Mouse (Mus musculus): Measurements from ENCODE around the gene Rasl11b. TPM values are rescaled to one million over a fixed set of nuclear protein-coding genes. Genes with fewer than 3 reads are reported as not detected.
A peak's percentile ranks its signal among the peaks of the same experiment; 100 is the strongest.

Rasl11b gene
- total and polyA plus RNA-seq, 3 experiments: 27.8 to 31.3 (median 28.9) TPM

DNA sequence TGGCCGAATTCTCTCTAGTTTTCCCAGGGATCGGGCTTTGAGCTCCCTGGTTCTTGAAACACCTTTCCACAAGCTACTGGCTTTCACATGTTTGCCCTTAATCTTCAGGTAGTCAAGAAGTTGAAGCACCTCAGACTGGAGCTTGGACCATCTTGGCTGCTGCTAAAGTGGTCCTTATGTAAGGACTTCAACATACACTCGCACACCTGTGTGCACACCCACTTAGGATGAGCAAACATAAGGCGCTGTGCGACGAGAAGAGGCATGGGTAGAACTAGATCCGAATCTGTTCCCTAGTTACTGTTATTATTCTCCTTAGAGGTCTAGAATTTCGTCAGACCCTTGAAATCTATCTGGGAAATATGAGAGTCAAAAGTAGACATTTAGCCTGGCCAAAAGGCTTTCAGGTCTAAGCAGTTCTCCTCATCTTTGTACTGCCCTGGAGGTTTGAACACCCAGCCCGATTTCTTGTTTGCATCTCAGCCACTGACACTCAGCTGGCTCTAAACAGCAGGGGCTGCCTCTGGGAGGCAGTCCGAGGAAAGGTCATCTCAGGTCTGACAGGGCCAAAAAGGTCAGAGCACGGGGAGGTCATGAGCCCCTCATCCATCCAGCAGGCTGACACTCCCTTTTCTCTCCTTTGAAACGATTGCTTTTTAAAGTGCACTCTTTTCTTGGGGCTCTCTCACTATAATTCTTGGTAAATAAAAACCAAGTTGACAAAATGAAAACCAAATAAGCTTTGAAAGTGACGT is 46.0 kb downstream of the Rasl11b start:
- H3K27me3 ChIP-seq (ENCODE audit: control insufficient read depth, insufficient read depth, low read length): no peaks in the 10 kb centered on the region
- intact Hi-C loops (cut with DNase I): no loop called here
- no peak overlapping the region for H3K4me3 ChIP-seq
- H3K27ac ChIP-seq: no peak overlapping the region
- H3K4me1 ChIP-seq (ENCODE audit: control insufficient read depth, insufficient read depth, low read length): peaks cover 3% of the 10 kb centered on the region; the same call in 1 of the 2 replicates
- no peak for DNase-seq
- H3K36me3 ChIP-seq (ENCODE audit: control insufficient read depth, insufficient read depth, low read length): 0 out of 2 replicates have a peak, but pooled peaks cover under 1% of the 10 kb centered on the region
- no peak for TF ChIP-seq EP300 (IDR thresholded peaks at IDR 0.05; ENCODE audit: insufficient read depth, low read depth, low read length)
- TF ChIP-seq CTCF (IDR thresholded peaks at IDR 0.05): no peak
- TF ChIP-seq POLR2A (IDR thresholded peaks at IDR 0.05; ENCODE audit: insufficient read depth, low read depth, low read length): no peak
- no peaks in the 10 kb centered on the region for H3K79me2 ChIP-seq (replicated peaks; ENCODE audit: control insufficient read depth, insufficient read depth, low read length)
- no peak overlapping the region for H3K9ac ChIP-seq (ENCODE audit: low read depth, low read length)
- WGBS: 83% methylated on average over 13 of the region's 13 CpGs

DNA sequence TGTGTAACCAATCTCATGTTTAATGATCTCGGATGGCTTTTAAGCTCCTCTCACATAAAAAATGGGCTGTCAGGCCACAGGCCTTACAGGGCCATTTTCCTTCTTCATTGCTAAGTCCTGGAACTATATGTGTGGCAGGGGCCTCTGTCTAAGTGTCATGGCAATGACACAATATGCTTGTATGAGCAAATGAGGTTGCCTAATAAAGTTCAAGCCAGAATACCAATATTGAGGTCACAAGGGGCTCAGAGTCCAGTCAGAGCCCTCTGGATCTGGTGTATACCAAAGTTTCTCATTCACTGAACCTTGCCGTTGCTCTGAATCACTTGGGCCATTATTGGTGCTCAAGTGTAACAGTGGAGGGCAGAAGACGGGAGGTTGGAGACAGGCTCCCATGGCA is 47.6 kb downstream of the Rasl11b start:
- H3K9ac ChIP-seq (ENCODE audit: low read depth, low read length): no peak overlapping the region
- H3K27ac ChIP-seq: no peak overlapping the region
- H3K36me3 ChIP-seq (ENCODE audit: control insufficient read depth, insufficient read depth, low read length): 0 out of 2 replicates have a peak, but pooled peaks cover 2% of the 10 kb centered on the region
- H3K27me3 ChIP-seq (ENCODE audit: control insufficient read depth, insufficient read depth, low read length): no peaks in the 10 kb centered on the region
- DNase-seq: no peak
- 69% methylated on average over 3 of the region's 3 CpGs for WGBS
- peaks cover 7% of the 10 kb centered on the region; the same call in 1 of the 2 replicates for H3K4me1 ChIP-seq (ENCODE audit: control insufficient read depth, insufficient read depth, low read length)
- H3K79me2 ChIP-seq (replicated peaks; ENCODE audit: control insufficient read depth, insufficient read depth, low read length): no peaks in the 10 kb centered on the region
- TF ChIP-seq EP300 (IDR thresholded peaks at IDR 0.05; ENCODE audit: insufficient read depth, low read depth, low read length): no peak
- no peak overlapping the region for H3K4me3 ChIP-seq
- intact Hi-C loops (cut with DNase I): no loop called here

DNA sequence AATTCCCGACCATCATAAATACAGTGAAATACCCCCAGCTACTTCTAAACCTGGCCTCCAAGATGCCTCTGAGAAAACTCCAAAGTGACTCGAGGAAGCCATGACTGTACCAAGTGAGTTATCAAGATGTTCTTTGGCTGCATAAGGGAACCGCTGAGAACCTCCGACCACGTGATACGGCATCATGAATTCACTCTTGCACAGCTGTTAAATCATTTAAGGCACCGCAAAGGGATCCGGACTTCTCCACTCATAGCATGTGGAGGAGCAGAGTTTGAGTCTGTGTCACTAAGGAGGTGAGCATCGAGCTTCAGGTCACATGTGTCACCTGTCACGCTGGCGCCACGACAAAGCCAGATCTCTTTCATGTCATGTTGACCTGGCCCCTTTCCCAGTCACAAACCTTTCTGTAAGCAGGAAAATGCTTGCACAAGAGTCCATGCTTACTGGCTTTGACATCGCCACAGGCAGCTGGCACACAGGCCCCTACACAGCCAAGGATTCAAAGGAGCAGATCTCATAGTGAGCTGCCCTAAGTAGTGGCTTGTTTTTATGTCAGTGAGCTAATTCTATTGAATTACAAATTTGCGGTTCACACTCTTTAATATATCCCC is 49.4 kb downstream of the Rasl11b start:
- no peak for TF ChIP-seq CTCF (IDR thresholded peaks at IDR 0.05)
- Histone ChIP-seq H3K4me3 (no peak overlapping the region), H3K79me2 (replicated peaks; ENCODE audit: control insufficient read depth, insufficient read depth, low read length) (no peaks in the 10 kb centered on the region), H3K27me3 (ENCODE audit: control insufficient read depth, insufficient read depth, low read length) (no peaks in the 10 kb centered on the region), H3K36me3 (ENCODE audit: control insufficient read depth, insufficient read depth, low read length) (0 out of 2 replicates have a peak, but pooled peaks cover 2% of the 10 kb centered on the region), H3K9ac (ENCODE audit: low read depth, low read length) (no peak overlapping the region), H3K4me1 (ENCODE audit: control insufficient read depth, insufficient read depth, low read length) (peaks cover 7% of the 10 kb centered on the region; the same call in 1 of the 2 replicates), H3K27ac (no peak overlapping the region)
- intact Hi-C loops (cut with DNase I): no loop called here
- WGBS: 79% methylated on average over 14 of the region's 14 CpGs
- DNase-seq: no peak

DNA sequence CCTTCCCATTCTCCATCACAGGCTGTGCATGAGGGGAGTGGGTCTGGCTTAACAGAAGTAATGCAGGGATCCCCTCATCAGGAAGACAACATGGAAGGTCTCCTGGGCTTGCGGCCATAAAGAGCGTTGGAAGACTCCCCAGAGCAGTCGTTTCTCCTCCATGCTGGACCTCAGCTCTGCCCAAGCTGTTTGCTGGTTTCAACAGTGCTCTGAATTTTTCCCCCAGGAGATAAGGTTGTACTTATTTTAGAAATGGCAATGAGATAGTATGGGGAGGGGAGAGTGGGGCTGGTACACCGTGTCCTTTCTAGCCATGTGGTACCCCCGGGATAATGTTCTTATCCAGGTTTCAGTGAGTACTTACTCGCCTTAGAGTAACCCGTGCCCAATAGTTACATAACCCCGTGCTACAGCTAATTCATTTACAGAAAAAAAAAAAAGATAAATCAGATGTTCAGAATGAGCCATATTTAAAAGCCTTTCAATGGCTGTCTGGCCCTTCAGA is 50.6 kb downstream of the Rasl11b start:
- H3K27me3 ChIP-seq (ENCODE audit: control insufficient read depth, insufficient read depth, low read length): no peaks in the 10 kb centered on the region
- TF ChIP-seq EP300 (IDR thresholded peaks at IDR 0.05; ENCODE audit: insufficient read depth, low read depth, low read length) (peak; percentile 89), CTCF (IDR thresholded peaks at IDR 0.05) (no peak)
- no peak overlapping the region for H3K9ac ChIP-seq (ENCODE audit: low read depth, low read length)
- DNase-seq: no peak
- 49% methylated on average over 8 of the region's 8 CpGs for WGBS
- H3K4me3 ChIP-seq: no peak overlapping the region
- H3K4me1 ChIP-seq (ENCODE audit: control insufficient read depth, insufficient read depth, low read length): peaks cover 7% of the 10 kb centered on the region; the same call in 1 of the 2 replicates
- peak overlapping the region; percentile 28; the same call in 1 of the 2 replicates for H3K27ac ChIP-seq
- H3K79me2 ChIP-seq (replicated peaks; ENCODE audit: control insufficient read depth, insufficient read depth, low read length): no peaks in the 10 kb centered on the region
- 0 out of 2 replicates have a peak, but pooled peaks cover 2% of the 10 kb centered on the region for H3K36me3 ChIP-seq (ENCODE audit: control insufficient read depth, insufficient read depth, low read length)
- intact Hi-C loops (cut with DNase I): no loop called here

DNA sequence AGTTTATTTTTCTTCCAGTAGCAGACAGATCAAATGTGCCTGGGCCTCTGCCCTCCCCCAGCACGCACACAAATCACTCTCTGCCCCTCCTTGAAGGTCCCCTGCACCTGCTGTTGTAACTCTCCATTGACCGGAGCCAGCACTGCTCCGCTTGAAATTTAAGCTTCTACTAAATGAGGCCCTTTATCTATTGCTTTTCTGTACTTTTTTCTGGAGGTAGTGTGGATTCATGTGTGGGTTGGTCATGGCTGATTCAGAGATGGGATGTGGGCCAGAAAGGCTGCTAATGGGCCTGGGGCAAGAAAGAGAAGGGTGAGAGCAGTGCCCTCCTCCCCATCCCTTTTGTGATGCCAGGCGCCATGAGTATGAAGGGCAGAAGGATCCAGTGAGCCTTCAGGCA is 51.4 kb downstream of the Rasl11b start:
- WGBS: 90% methylated on average over 4 of the region's 4 CpGs
- Histone ChIP-seq H3K27ac (no peak overlapping the region; the same call in 1 of the 2 replicates), H3K4me1 (ENCODE audit: control insufficient read depth, insufficient read depth, low read length) (peaks cover 7% of the 10 kb centered on the region; the same call in 1 of the 2 replicates), H3K4me3 (no peak overlapping the region), H3K79me2 (replicated peaks; ENCODE audit: control insufficient read depth, insufficient read depth, low read length) (no peaks in the 10 kb centered on the region), H3K9ac (ENCODE audit: low read depth, low read length) (no peak overlapping the region), H3K27me3 (ENCODE audit: control insufficient read depth, insufficient read depth, low read length) (no peaks in the 10 kb centered on the region), H3K36me3 (ENCODE audit: control insufficient read depth, insufficient read depth, low read length) (0 out of 2 replicates have a peak, but pooled peaks cover 2% of the 10 kb centered on the region)
- DNase-seq: no peak
- TF ChIP-seq POLR2A (IDR thresholded peaks at IDR 0.05; ENCODE audit: insufficient read depth, low read depth, low read length) (no peak), EP300 (IDR thresholded peaks at IDR 0.05; ENCODE audit: insufficient read depth, low read depth, low read length) (no peak), CTCF (IDR thresholded peaks at IDR 0.05) (no peak)
- intact Hi-C loops (cut with DNase I): no loop called here

DNA sequence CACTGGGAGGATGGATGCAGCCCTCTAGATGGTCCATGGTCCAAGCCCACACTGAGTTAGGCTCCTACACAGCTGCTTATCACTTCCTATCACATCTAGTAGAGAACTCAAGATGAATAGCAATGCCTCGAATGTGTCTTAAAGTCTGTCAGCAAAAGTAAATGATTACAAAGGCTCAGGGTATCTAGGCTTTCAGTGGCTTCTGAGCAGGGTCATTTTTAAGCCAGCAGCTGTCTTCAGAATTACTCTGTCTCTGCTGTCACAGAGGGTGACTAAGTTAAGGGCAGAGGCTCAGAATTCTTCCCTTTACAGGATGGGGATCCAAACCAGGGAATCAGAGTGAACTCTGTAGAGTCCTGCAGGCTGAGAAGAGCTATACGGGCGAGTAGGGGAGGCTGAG is 51.9 kb downstream of the Rasl11b start:
- WGBS: 80% methylated on average over 3 of the region's 3 CpGs
- no peak overlapping the region for H3K4me3 ChIP-seq
- peaks cover 7% of the 10 kb centered on the region; the same call in 1 of the 2 replicates for H3K4me1 ChIP-seq (ENCODE audit: control insufficient read depth, insufficient read depth, low read length)
- intact Hi-C loops (cut with DNase I): no loop called here
- H3K27me3 ChIP-seq (ENCODE audit: control insufficient read depth, insufficient read depth, low read length): no peaks in the 10 kb centered on the region
- H3K27ac ChIP-seq: no peak overlapping the region
- 0 out of 2 replicates have a peak, but pooled peaks cover 2% of the 10 kb centered on the region for H3K36me3 ChIP-seq (ENCODE audit: control insufficient read depth, insufficient read depth, low read length)
- DNase-seq: no peak
- H3K79me2 ChIP-seq (replicated peaks; ENCODE audit: control insufficient read depth, insufficient read depth, low read length): no peaks in the 10 kb centered on the region
- H3K9ac ChIP-seq (ENCODE audit: low read depth, low read length): no peak overlapping the region
- TF ChIP-seq POLR2A (IDR thresholded peaks at IDR 0.05; ENCODE audit: insufficient read depth, low read depth, low read length) (no peak), EP300 (IDR thresholded peaks at IDR 0.05; ENCODE audit: insufficient read depth, low read depth, low read length) (no peak), CTCF (IDR thresholded peaks at IDR 0.05) (no peak)

Other genes starting within 250 kb of the Rasl11b start
- gene Usp46, start 126.9 kb upstream of the Rasl11b start, total RNA-seq (2021): 10 to 100 TPM; 35.8 to 37.1 TPM
- 6.4 and 15.8 TPM in 2 replicates for gene Usp46, start 126.9 kb upstream of the Rasl11b start, polyA plus RNA-seq (2012; rRNA removed)